Mouse (Mus musculus) liver, embryonic 14.5 days (tissue): ENCODE data around the gene Hhat. TPM values are rescaled to one million over a fixed set of nuclear protein-coding genes. Genes with fewer than 3 reads are reported as not detected.

Experiments
- ATAC-seq: fragments of 200-750 bp; cut with Nextera tagmentation; 2 replicates; pipeline ENCODE4 v1.8.0; 2017; ENCODE audit warnings: moderate number of reproducible peaks, mild to moderate bottlenecking, moderate library complexity; ENCODE audit not compliant: insufficient read depth
- DNase-seq, 3 experiments: peaks; one replicate each; pipeline ENCODE4 v3.0.0-alpha.2; 2012 to 2013; ENCODE audit warnings: low read depth in 3 of 3, low spot score in 3 of 3
- H3K27ac ChIP-seq: fragments of 300-500 bp; sonication (generic); 2 replicates; pipeline ENCODE4 v1.5.1; 2014; ENCODE audit warnings: moderate library complexity, mild to moderate bottlenecking, control low read depth, inconsistent platforms
- H3K27me3 ChIP-seq: fragments of 300-500 bp; sonication (generic); 2 replicates; pipeline ENCODE4 v1.6.1; 2014; ENCODE audit warnings: mild to moderate bottlenecking, low read length, moderate library complexity; ENCODE audit not compliant: control insufficient read depth, insufficient read depth
- H3K36me3 ChIP-seq: fragments of 300-500 bp; sonication (generic); replicated peaks from 2 replicates; pipeline ENCODE4 v1.6.1; 2014; ENCODE audit warnings: low read depth; ENCODE audit not compliant: control insufficient read depth, insufficient read depth
- H3K4me1 ChIP-seq, 2 experiments: fragments of 200-500 bp in 1 of 2; fragments of 300-500 bp in 1 of 2; sonication (generic) in 1 of 2; replicated peaks; 2 replicates each; pipeline ENCODE4 v1.6.1; 2012 to 2014; ENCODE audit warnings: antibody characterized with exemption in 1 of 2, inconsistent platforms in 1 of 2, low read length in 1 of 2; ENCODE audit not compliant: control insufficient read depth in 2 of 2, insufficient read depth in 2 of 2
- H3K4me2 ChIP-seq: fragments of 300-500 bp; sonication (generic); 2 replicates; pipeline ENCODE4 v1.6.1; 2014; ENCODE audit warnings: low read depth, mild to moderate bottlenecking, control low read depth, moderate library complexity
- H3K4me3 ChIP-seq, 2 experiments: fragments of 200-500 bp in 1 of 2; fragments of 300-500 bp in 1 of 2; sonication (generic) in 1 of 2; 2 replicates each; pipeline ENCODE4 v1.5.1; 2012 to 2014; ENCODE audit warnings: low read depth in 2 of 2, low read length in 2 of 2, mild to moderate bottlenecking in 2 of 2, control low read depth in 1 of 2, inconsistent platforms in 1 of 2, moderate library complexity in 1 of 2; ENCODE audit not compliant: insufficient read depth in 1 of 2
- H3K9ac ChIP-seq: fragments of 300-500 bp; sonication (generic); replicated peaks from 2 replicates; pipeline ENCODE4 v1.6.1; 2014; ENCODE audit warnings: mild to moderate bottlenecking, control low read depth, moderate library complexity
- H3K9me3 ChIP-seq: fragments of 300-500 bp; sonication (generic); 2 replicates; pipeline ENCODE4 v1.6.1; 2016; ENCODE audit warnings: low read length, mixed read lengths; ENCODE audit not compliant: control insufficient read depth
- CTCF ChIP-seq: IDR thresholded peaks from 2 replicates; pipeline ENCODE4 v1.5.1; 2016; ENCODE audit warnings: antibody characterized with exemption, low read depth, control low read depth
- EP300 ChIP-seq: IDR thresholded peaks from 2 replicates; pipeline ENCODE4 v1.6.1; 2016; ENCODE audit warnings: antibody characterized with exemption, low read depth
- WGBS: fragments of 180-500 bp; shearing (Covaris S2); extraction: QIAGEN DNeasy Blood & Tissue Kit; methylation state at CpG from one replicate; pipeline ENCODE4 v1.1.7; 2014; ENCODE audit not compliant: insufficient replicate concordance; 5-methylcytosine and 5-hydroxymethylcytosine counted together
- polyA plus RNA-seq, 2 experiments: library from polyadenylated mRNA; depleted of rRNA in 1 of 2; stranded (reverse) in 1 of 2; unstranded in 1 of 2; fragments of >200 nt; fragmentation: Nextera tagmentation in 1 of 2; extraction: Ambion mirVana in 1 of 2; gene quantifications; 2 replicates each; pipeline versions ENCODE4 v1.2.1 to v1.2.3; 2012 to 2014

Gene Hhat
- polyA plus RNA-seq, 2 experiments = 0.73 to 1.4 TPM

DNA sequence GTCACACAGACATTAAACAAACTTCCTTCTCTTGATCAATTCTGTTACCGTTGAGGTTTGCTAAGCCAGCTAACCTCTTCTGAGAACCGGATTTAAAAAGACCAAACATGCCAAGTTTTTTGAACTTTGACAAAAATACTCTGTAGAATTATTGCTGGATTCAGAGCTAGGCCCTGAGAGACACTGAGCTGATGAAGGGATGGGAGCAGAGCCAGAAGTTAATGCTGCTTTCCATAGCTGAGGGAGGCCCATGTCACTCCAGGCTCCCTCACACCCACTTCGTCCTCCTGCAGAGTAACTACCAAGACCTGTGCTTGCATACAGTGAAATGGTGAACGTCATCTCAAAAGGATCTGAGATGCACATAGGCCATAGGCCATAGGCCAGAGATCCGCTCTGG lies 41.3 kb upstream of the Hhat start:
- no peaks in the 10 kb centered on the region for H3K36me3 ChIP-seq
- no peak overlapping the region for H3K27ac ChIP-seq
- ATAC-seq (no peak), DNase-seq (no peak)
- no peak overlapping the region for H3K4me2 ChIP-seq
- no peak for TF ChIP-seq EP300
- no peak for TF ChIP-seq CTCF
- 68% methylated on average over 5 of the region's 5 CpGs for WGBS
- H3K4me3 ChIP-seq = no peak overlapping the region
- no peak overlapping the region for H3K9ac ChIP-seq
- no peaks in the 10 kb centered on the region for H3K27me3 ChIP-seq
- no peaks in the 10 kb centered on the region for H3K9me3 ChIP-seq
- H3K4me1 ChIP-seq = peaks cover 2 to 10% of the 10 kb centered on the region in 2 experiments; a peak in 1 of 4 replicates

GRCm38 (mm10) chr1:192806168-192807157 lies 35.4 kb upstream of the Hhat start:
- no peak overlapping the region for H3K4me2 ChIP-seq
- DNase-seq (no peak), ATAC-seq (no peak)
- H3K4me1 ChIP-seq = peaks cover 0 to 3% of the 10 kb centered on the region in 2 experiments; a peak in 1 of 4 replicates
- H3K27ac ChIP-seq = no peak overlapping the region
- no peak for TF ChIP-seq EP300
- TF ChIP-seq CTCF = no peak
- 54% methylated on average over 10 of the region's 10 CpGs for WGBS
- no peaks in the 10 kb centered on the region for H3K27me3 ChIP-seq
- H3K9ac ChIP-seq = no peak overlapping the region
- H3K4me3 ChIP-seq = no peak overlapping the region
- no peaks in the 10 kb centered on the region for H3K36me3 ChIP-seq
- H3K9me3 ChIP-seq = no peaks in the 10 kb centered on the region

DNA sequence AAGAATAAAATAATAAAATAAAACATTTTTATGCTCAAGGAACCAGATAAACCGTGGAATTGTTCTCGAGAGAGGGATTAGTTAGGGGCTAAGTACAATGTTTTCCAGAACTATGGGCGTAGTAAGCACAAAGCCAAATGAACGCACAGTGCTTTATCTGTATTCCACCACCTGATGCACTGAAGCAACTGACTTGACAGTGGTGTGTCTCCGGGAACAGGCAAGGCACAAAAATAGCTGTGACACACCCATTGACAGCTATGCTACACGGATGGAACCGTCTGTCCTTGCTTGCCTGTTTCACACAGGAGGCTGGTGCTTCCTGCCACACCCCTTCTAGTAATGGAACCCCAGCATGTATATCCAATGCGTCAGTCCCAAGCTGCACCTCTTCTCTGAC lies 29.3 kb upstream of the Hhat start:
- no peak overlapping the region for H3K4me2 ChIP-seq
- WGBS = 27% methylated on average over 8 of the region's 8 CpGs
- H3K4me3 ChIP-seq = no peak overlapping the region
- DNase-seq (peak; percentile 39 to 49 (median 41)), ATAC-seq (peak; percentile 89)
- peaks cover 0 to 7% of the 10 kb centered on the region in 2 experiments; a peak in 2 of 4 replicates for H3K4me1 ChIP-seq
- no peaks in the 10 kb centered on the region for H3K9me3 ChIP-seq
- no peaks in the 10 kb centered on the region for H3K27me3 ChIP-seq
- H3K9ac ChIP-seq = no peak overlapping the region
- TF ChIP-seq CTCF = no peak
- peak; percentile 66 for TF ChIP-seq EP300
- H3K36me3 ChIP-seq = no peaks in the 10 kb centered on the region
- H3K27ac ChIP-seq = no peak overlapping the region

DNA sequence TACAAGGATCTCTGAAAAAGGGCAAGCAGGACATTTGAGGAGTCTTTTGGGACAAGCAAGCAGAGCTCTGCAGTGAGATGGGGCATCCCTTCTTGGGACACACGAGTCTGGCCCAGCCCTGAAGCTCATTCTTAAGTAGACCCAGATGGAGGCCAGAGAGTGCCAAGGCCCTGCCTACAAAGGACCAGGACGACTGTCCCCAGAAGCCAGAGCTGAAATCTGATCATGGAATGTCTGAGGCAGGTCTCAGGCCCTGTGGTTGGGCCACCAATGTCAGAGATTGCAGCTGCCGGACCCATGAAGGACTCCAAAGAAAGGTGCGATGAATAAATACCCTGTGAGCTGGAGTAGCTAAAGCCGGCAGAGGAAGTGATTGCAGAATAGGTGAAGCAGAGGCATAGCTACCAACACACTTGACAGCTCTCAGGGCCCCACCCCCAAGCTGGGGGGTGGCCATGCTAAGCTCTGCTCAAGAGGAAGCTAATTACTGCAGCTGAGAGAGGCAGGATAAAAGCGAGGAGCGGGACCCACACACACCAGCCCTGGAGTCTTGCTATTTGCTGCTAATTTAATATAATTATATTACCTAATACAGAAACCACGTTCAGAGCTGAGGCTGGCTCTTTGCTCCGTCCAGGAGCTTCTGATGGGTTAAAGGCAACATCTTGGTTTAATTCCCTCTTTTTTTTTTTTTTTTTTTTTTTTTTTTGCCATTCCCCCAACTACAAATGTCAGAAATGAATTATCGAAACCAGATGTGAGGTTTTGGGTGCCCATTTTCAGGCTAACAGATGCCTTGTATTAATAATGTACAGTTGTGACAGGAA lies 28.4 kb upstream of the Hhat start:
- Histone ChIP-seq H3K9me3 (no peaks in the 10 kb centered on the region), H3K27ac (no peak overlapping the region), H3K4me3 (no peak overlapping the region), H3K9ac (no peak overlapping the region), H3K4me1 (peaks cover 0 to 7% of the 10 kb centered on the region in 2 experiments; a peak in 2 of 4 replicates), H3K27me3 (no peaks in the 10 kb centered on the region), H3K36me3 (no peaks in the 10 kb centered on the region), H3K4me2 (no peak overlapping the region)
- no peak for TF ChIP-seq CTCF
- DNase-seq = no peak
- no peak for ATAC-seq
- 37% methylated on average over 10 of the region's 10 CpGs for WGBS
